Mouse (Mus musculus) MEL (cell line): ENCODE data around the gene Tmtc3. TPM values are rescaled to one million over a fixed set of nuclear protein-coding genes. Genes with fewer than 3 reads are reported as not detected.
A peak's percentile ranks its signal among the peaks of the same experiment; 100 is the strongest.

ENCODE experiments used
- DNase-seq: peaks from one replicate; pipeline ENCODE4 v3.0.0; 2011; ENCODE audit warnings: low read depth, low spot score
- H3K27ac ChIP-seq: 2 replicates; pipeline ENCODE4 v1.5.1; 2012; ENCODE audit warnings: low read depth, mild to moderate bottlenecking, control low read depth, low read length, moderate library complexity; ENCODE audit not compliant: control insufficient read depth
- H3K27me3 ChIP-seq, 2 experiments: fragments of 150-350 bp in 1 of 2; sonication (generic) in 1 of 2; 2 replicates each; pipeline ENCODE4 v1.6.1; 2012; ENCODE audit warnings: low read length in 2 of 2, mild to moderate bottlenecking in 2 of 2, improper control_type of control experiment in 1 of 2, moderate library complexity in 1 of 2; ENCODE audit not compliant: insufficient read depth in 2 of 2, control insufficient read depth in 1 of 2
- H3K36me3 ChIP-seq, 2 experiments: 2 replicates each; pipeline ENCODE4 v1.6.1; 2012 to 2014; ENCODE audit warnings: low read length in 2 of 2, improper control_type of control experiment in 1 of 2, inconsistent platforms in 1 of 2, mild to moderate bottlenecking in 1 of 2; ENCODE audit not compliant: insufficient read depth in 2 of 2, control insufficient read depth in 1 of 2
- H3K4me1 ChIP-seq, 2 experiments: fragments of 150-350 bp in 1 of 2; sonication (generic) in 1 of 2; 2 replicates each; pipeline ENCODE4 v1.6.1; 2012; ENCODE audit warnings: low read length in 2 of 2, improper control_type of control experiment in 1 of 2, mild to moderate bottlenecking in 1 of 2; ENCODE audit not compliant: insufficient read depth in 2 of 2, control insufficient read depth in 1 of 2
- H3K4me3 ChIP-seq, 2 experiments: fragments of 150-350 bp in 1 of 2; sonication (generic) in 1 of 2; 2 replicates each; pipeline ENCODE4 v1.5.1; 2012; ENCODE audit warnings: low read depth in 2 of 2, low read length in 2 of 2, mild to moderate bottlenecking in 2 of 2, moderate library complexity in 2 of 2, control low read depth in 1 of 2, improper control_type of control experiment in 1 of 2; ENCODE audit not compliant: control insufficient read depth in 1 of 2, insufficient read depth in 1 of 2
- H3K79me2 ChIP-seq: 2 replicates; pipeline ENCODE4 v1.6.1; 2012; ENCODE audit warnings: mild to moderate bottlenecking, low read length, moderate library complexity; ENCODE audit not compliant: control insufficient read depth, poor library complexity, insufficient read depth
- H3K9ac ChIP-seq: 2 replicates; pipeline ENCODE4 v1.6.1; 2012; ENCODE audit warnings: low read depth, mild to moderate bottlenecking, control low read depth, low read length, moderate library complexity; ENCODE audit not compliant: control insufficient read depth, poor library complexity, severe bottlenecking
- H3K9me3 ChIP-seq: fragments of 150-350 bp; sonication (generic); replicated peaks from 2 replicates; pipeline ENCODE4 v1.6.1; 2012; ENCODE audit warnings: mild to moderate bottlenecking, low read length, improper control_type of control experiment, moderate library complexity; ENCODE audit not compliant: insufficient read depth
- CHD1 ChIP-seq: IDR thresholded peaks from 2 replicates; pipeline ENCODE4 v1.6.1; 2012; ENCODE audit warnings: low read depth, mild to moderate bottlenecking, inconsistent platforms, low read length, improper control_type of control experiment
- EP300 ChIP-seq, 2 experiments: IDR thresholded peaks; 2 replicates each; pipeline ENCODE4 v1.6.1; 2011; ENCODE audit warnings: improper control_type of control experiment in 2 of 2, low read length in 2 of 2, low read depth in 1 of 2, mild to moderate bottlenecking in 1 of 2
- ETS1 ChIP-seq: IDR thresholded peaks from 2 replicates; pipeline ENCODE4 v1.6.1; 2012; ENCODE audit warnings: low read depth, mild to moderate bottlenecking, inconsistent platforms, low read length, improper control_type of control experiment, moderate library complexity
- GATA1 ChIP-seq: IDR thresholded peaks from 2 replicates; pipeline ENCODE4 v1.6.1; 2011; ENCODE audit warnings: low read depth, low read length, improper control_type of control experiment
- JUND ChIP-seq: IDR thresholded peaks from 2 replicates; pipeline ENCODE4 v1.6.1; 2011; ENCODE audit warnings: low read depth, mild to moderate bottlenecking, improper control_type of control experiment, low read length
- MAFK ChIP-seq: IDR thresholded peaks from 2 replicates; pipeline ENCODE4 v1.6.1; 2011; ENCODE audit warnings: low read depth, mild to moderate bottlenecking, low read length, improper control_type of control experiment, borderline replicate concordance
- MAX ChIP-seq: IDR thresholded peaks from 2 replicates; pipeline ENCODE4 v1.6.1; 2011; ENCODE audit warnings: low read length, improper control_type of control experiment
- MAZ ChIP-seq: IDR thresholded peaks from 2 replicates; pipeline ENCODE4 v1.6.1; 2012; ENCODE audit warnings: low read depth, mild to moderate bottlenecking, inconsistent platforms, low read length, improper control_type of control experiment
- MYB ChIP-seq: IDR thresholded peaks from 2 replicates; pipeline ENCODE4 v1.6.1; 2011; ENCODE audit warnings: mild to moderate bottlenecking, low read depth, low read length, improper control_type of control experiment
- NELFE ChIP-seq: IDR thresholded peaks from 2 replicates; pipeline ENCODE4 v1.6.1; 2011; ENCODE audit warnings: low read depth, low read length, improper control_type of control experiment
- RCOR1 ChIP-seq: IDR thresholded peaks from 2 replicates; pipeline ENCODE4 v1.6.1; 2012; ENCODE audit warnings: low read depth, mild to moderate bottlenecking, inconsistent platforms, low read length, improper control_type of control experiment
- SIN3A ChIP-seq: IDR thresholded peaks from 2 replicates; pipeline ENCODE4 v1.6.1; 2012; ENCODE audit warnings: low read length, improper control_type of control experiment, inconsistent platforms
- SMC3 ChIP-seq: IDR thresholded peaks from 2 replicates; pipeline ENCODE4 v1.6.1; 2011; ENCODE audit warnings: low read depth, low read length, improper control_type of control experiment
- TAL1 ChIP-seq: IDR thresholded peaks from 2 replicates; pipeline ENCODE4 v1.6.1; 2012; ENCODE audit warnings: mild to moderate bottlenecking, inconsistent platforms, low read length, moderate library complexity, mixed read lengths
- TCF12 ChIP-seq: IDR thresholded peaks from 2 replicates; pipeline ENCODE4 v1.6.1; 2014; ENCODE audit warnings: low read depth, mild to moderate bottlenecking, inconsistent platforms, low read length, improper control_type of control experiment, moderate library complexity
- UBTF ChIP-seq: IDR thresholded peaks from 2 replicates; pipeline ENCODE4 v1.6.1; 2012; ENCODE audit warnings: low read depth, mild to moderate bottlenecking, inconsistent platforms, low read length, improper control_type of control experiment, moderate library complexity, borderline replicate concordance; ENCODE audit not compliant: insufficient read depth
- USF2 ChIP-seq, 2 experiments: IDR thresholded peaks; 2 replicates each; pipeline ENCODE4 v1.6.1; 2011 to 2012; ENCODE audit warnings: improper control_type of control experiment in 2 of 2, low read length in 2 of 2, borderline replicate concordance in 1 of 2, inconsistent platforms in 1 of 2, low read depth in 1 of 2, mild to moderate bottlenecking in 1 of 2; ENCODE audit not compliant: insufficient read depth in 1 of 2
- polyA plus RNA-seq, 2 experiments: library from polyadenylated mRNA; stranded (reverse) in 1 of 2; unstranded in 1 of 2; fragments of >175 nt in 1 of 2; fragments of >200 nt in 1 of 2; gene quantifications; 2 replicates each; pipeline versions ENCODE4 v1.2.1 to v1.2.4; 2012; ENCODE audit warnings: low replicate concordance in 2 of 2, low read depth in 1 of 2; ENCODE audit not compliant: insufficient read length in 2 of 2, insufficient read depth in 1 of 2, missing spikeins in 1 of 2
- total RNA-seq: library from RNA; depleted of rRNA; stranded (reverse); fragments of 300-350 nt; gene quantifications from 2 replicates; pipeline ENCODE4 v1.2.3, GENCODE M21; 2012

Gene Tmtc3
- total and polyA plus RNA-seq, 3 experiments, result 7.5 to 8.9 TPM; not detected in 1

DNA sequence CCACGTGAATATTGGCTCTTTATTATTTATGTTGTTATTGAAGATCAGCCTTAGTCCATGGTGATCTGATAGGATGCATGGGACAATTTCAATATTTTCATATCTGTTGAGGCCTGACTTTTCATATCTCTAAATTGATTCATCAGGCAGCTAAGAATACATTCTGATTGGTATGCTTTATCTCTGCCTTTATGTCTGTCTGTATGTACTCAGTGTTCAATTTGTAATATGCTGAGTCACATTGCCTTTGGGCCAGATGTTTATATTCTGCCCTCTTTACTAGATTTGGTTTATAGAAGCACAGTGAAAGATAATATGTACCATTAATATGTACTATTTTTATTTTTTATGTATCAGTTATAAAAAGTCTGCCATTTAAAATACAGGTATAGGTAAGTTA is 21.0 kb upstream of the Tmtc3 start:
- H3K9ac ChIP-seq, result no peak overlapping the region
- no peaks in the 10 kb centered on the region for H3K9me3 ChIP-seq
- H3K79me2 ChIP-seq, result no peaks in the 10 kb centered on the region
- no peak for DNase-seq
- no peaks in the 10 kb centered on the region for H3K27me3 ChIP-seq
- no peak overlapping the region for H3K27ac ChIP-seq
- TF ChIP-seq NELFE (no peak), CHD1 (no peak), GATA1 (no peak), MAZ (no peak), MAFK (no peak), JUND (no peak), USF2 (IDR thresholded peaks at IDR 0.05; ENCODE audit: borderline replicate concordance in 1 of 2, insufficient read depth in 1 of 2, low read depth in 1 of 2, low read length in 2 of 2) (no peak), SIN3A (no peak), MYB (no peak), TCF12 (no peak)
- peaks cover 4 to 7% of the 10 kb centered on the region in 2 experiments; a peak in 3 of 4 replicates for H3K36me3 ChIP-seq
- H3K4me1 ChIP-seq, result peaks cover 0 to 4% of the 10 kb centered on the region in 2 experiments; a peak in 2 of 4 replicates
- H3K4me3 ChIP-seq, result no peak overlapping the region

DNA sequence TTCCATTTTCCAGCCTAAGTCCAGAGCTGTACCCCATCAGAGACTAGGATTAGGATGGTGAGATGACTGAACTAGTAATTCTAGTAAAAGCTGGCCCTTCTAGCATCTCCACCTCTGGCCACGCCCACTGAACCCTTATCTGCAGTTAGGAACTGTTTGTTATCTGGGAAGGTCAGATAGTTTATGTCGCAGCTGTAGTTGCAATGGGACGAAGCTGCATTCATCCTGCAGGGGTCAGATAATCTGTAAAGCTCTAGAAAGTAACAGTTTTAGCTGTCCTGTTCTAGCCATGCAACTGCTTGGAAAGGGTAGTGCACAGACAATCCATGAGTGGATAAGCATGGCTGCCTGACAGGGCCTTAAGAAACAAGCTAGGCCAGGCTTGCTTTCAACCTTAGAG is 11.2 kb upstream of the Tmtc3 start:
- peak; percentile 59 for DNase-seq
- H3K4me3 ChIP-seq, result no peak overlapping the region
- H3K79me2 ChIP-seq, result no peaks in the 10 kb centered on the region
- H3K27ac ChIP-seq, result peak overlapping the region; percentile 49
- H3K9me3 ChIP-seq, result no peaks in the 10 kb centered on the region
- H3K27me3 ChIP-seq, result no peaks in the 10 kb centered on the region
- peak; percentile 88 for TF ChIP-seq TCF12
- peak; percentile 53 for TF ChIP-seq TAL1
- peak; percentile 65; the same call in 1 of the 2 replicates for TF ChIP-seq ETS1
- TF ChIP-seq UBTF, result no peak
- TF ChIP-seq RCOR1, result peak; percentile 48; the same call in 1 of the 2 replicates
- peak; percentile 86 for TF ChIP-seq GATA1
- peak; percentile 9; the same call in 1 of the 2 replicates for TF ChIP-seq SMC3
- peak; percentile 61 to 85; a peak in 3 of 4 replicates for TF ChIP-seq EP300 (IDR thresholded peaks at IDR 0.05; ENCODE audit: low read depth in 1 of 2, low read length in 2 of 2)
- TF ChIP-seq MAX, result no peak
- no peak overlapping the region for H3K9ac ChIP-seq
- H3K4me1 ChIP-seq, result peaks cover 4 to 6% of the 10 kb centered on the region in 2 experiments; a peak in 2 of 4 replicates
- H3K36me3 ChIP-seq, result peaks cover 1 to 11% of the 10 kb centered on the region in 2 experiments
